Mouse (Mus musculus) right cerebral cortex, postnatal 25 days (tissue): ENCODE results near the gene Hist1h3f.
"Not testable (repeated sequence)": the region's sequence is repeated elsewhere in the genome, so short reads cannot be mapped to it uniquely, and the experiment has no call there.

Experiments
- DNase-seq: peaks from one replicate; pipeline ENCODE4 v3.0.0; 2022

Gene Hist1h3f

DNA sequence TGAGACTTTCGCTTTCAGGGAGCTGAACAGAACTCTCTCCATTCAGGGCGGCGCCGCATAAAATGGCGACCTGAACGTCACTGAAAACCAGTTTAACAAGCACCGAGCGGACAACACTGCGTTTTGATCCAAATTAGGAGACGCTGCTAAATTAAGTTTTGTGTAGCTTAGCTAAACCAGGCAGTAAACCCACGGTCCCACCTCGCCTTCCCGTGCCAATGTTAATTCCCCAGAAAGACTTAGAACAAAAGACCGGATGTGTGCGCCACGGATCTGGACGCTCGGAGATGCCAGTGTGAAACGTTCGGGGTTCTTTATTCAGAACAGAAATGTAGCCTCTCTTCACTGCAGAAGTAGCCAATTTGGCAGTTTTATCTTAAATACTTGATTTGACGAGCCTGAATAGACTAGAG, 41.2 kb downstream of the Hist1h3f start:
- DNase-seq, result peak; percentile 70

DNA sequence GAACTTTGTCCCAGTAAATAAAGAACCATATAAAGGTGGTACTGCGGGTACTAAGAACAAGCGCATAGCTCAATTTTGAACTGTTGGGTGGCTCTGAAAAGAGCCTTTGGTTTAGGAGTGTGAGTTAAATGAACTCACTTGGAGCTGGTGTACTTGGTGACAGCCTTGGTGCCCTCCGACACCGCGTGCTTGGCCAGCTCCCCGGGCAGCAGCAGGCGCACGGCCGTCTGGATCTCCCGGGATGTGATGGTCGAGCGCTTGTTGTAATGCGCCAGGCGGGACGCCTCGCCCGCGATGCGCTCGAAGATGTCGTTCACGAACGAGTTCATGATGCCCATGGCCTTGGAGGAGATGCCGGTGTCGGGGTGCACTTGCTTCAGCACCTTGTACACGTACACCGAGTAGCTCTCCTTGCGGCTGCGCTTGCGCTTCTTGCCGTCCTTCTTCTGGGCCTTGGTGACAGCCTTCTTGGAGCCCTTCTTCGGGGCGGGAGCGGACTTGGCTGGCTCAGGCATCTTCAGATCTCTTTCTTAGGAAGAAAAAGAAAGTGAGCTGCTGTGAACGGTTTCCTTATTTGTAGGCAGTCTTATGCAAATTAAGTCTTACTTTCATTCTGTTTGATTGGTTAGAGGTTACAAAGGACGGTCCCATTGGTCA, 41.7 kb downstream of the Hist1h3f start:
- peak; percentile 59 for DNase-seq

- DNase-seq, result no peak
Observed at GRCm38 (mm10) chr13:23586099-23586939, 42.5 kb downstream of the Hist1h3f start.

DNA sequence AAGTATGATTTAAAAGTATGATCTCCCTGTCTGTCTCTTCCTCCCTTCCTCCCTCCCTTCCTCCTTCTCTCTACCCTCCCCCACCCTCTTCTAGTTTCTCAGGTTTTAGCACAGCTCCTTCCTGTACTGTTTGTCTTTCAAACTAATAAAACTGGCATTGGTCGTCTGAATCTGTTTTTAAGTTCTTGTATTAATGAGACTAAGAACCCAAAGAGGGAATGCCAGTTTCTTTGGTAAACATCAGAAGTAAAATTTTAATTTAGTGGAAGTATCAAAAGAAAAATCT, 43.0 kb downstream of the Hist1h3f start:
- no peak for DNase-seq

DNA sequence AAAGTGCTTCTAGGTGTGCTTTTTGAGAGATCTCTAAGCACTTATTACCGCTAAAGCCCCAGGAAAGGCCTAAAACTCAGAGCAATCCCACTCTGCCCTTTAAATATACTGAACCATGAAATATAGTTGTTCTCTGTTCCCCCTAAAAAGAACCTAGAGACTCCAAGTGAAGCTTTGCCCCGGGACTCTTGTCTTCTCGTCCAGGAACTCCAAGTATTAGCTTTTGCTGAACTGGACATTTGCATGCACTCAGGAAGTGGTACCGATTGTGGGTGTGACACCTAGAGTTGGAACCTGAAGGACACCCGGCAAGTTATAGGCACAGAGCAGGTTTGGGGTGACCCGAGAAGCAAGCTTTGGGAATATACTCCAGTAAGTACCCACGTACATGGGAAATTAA, 47.4 kb downstream of the Hist1h3f start:
- DNase-seq, result no peak

DNA sequence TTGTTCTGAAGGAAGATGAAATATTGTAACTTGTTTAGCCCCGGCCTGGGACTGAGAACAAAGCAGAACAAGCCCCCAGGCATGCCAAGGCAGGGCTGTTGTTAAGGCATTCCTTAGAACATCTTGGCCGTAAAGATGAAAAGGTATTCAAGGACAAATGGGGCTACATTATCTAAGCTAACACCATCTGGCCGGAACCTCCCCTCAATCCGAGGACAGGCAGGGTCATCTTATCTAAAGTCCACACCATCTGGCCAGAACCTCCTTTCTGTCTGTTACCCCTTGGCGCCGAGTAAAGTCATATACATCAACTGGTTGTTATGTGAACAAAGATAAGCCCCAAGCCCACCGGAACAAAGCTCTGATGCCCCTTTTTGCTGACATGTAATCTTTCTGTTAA, 48.0 kb downstream of the Hist1h3f start:
- DNase-seq, result not testable (repeated sequence)

DNA sequence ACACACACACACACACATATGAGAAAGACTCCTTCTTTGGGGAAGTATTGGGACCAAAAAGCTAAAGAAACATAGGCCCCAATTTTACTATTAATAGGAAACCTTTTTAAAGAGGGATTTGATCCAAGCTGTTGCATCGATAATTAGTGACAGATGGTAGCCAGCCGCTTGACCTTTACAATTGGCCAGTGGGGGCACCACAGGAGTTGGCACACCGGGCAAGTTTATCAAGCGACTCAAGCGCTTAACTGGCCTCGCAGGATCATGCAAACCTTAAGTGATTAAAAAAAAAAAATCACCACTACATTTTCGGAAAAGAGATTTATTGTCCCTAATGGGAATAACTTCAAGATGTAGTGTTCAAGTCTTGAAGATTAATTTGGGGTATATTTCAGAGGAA, 48.8 kb downstream of the Hist1h3f start:
- no peak for DNase-seq

- no peak for DNase-seq
Observed at GRCm38 (mm10) chr13:23593051-23593770, 49.4 kb downstream of the Hist1h3f start.
